Mouse (Mus musculus) T-helper 17 cell (primary cell): ENCODE measurements around the gene Hcls1.

Experiments used
- in situ Hi-C, 2 experiments: fragments of 300-600 bp; cut with MboI, MseI; formaldehyde crosslinking; loops; 1 replicate in 1 of 2; 2 replicates in 1 of 2; pipeline ENCODE4 v1.15.1; 2025; ENCODE audit warnings: high pct_unique_total_duplicates in 2 of 2

Hcls1 gene

GRCm38 (mm10) chr16:36988066-36988465 is 53.3 kb downstream of the Hcls1 start:
- in situ Hi-C loops: no loop called here

- in situ Hi-C loops: no loop called here
These were observed 54.7 kb downstream of the Hcls1 start for GRCm38 (mm10) chr16:36989493-36989892.

- in situ Hi-C loops: loop anchor here in 1 of 2 experiments (10.0 kb wide), 1 partner anchor 265 kb away; no protein-coding TSS in a partner anchor
These were observed 55.3 kb downstream of the Hcls1 start, which contains the start of gene Fbxo40 for GRCm38 (mm10) chr16:36989999-36990625. Gene Fbxo40 (minus strand): TSS chr16:36990467.

GRCm38 (mm10) chr16:36997650-36998049 is 62.9 kb downstream of the Hcls1 start:
- in situ Hi-C loops: loop anchor here (5.0 to 10.0 kb wide), 2 partner anchors 110 to 273 kb away; no protein-coding TSS in a partner anchor

GRCm38 (mm10) chr16:36999366-36999972 is 64.7 kb downstream of the Hcls1 start:
- in situ Hi-C loops: loop anchor here (5.0 to 10.0 kb wide), 2 partner anchors 112 to 275 kb away; no protein-coding TSS in a partner anchor

- in situ Hi-C loops: loop anchor here (5.0 to 10.0 kb wide), 2 partner anchors 542 to 544 kb away; no protein-coding TSS in a partner anchor
These were observed 74.5 kb downstream of the Hcls1 start for GRCm38 (mm10) chr16:37009262-37009661.

- in situ Hi-C loops: loop anchor here in 1 of 2 experiments (5.0 kb wide), 1 partner anchor 283 kb away; no protein-coding TSS in a partner anchor
These were observed 75.6 kb downstream of the Hcls1 start for GRCm38 (mm10) chr16:37010370-37010769.

GRCm38 (mm10) chr16:37011061-37011921 is 76.5 kb downstream of the Hcls1 start, which contains the start of gene Polq:
Gene Polq (plus strand): TSS chr16:37011786.
- in situ Hi-C loops: loop anchor here in 1 of 2 experiments (5.0 kb wide), 1 partner anchor 284 kb away; no protein-coding TSS in a partner anchor

GRCm38 (mm10) chr16:37011922-37012289 is 77.1 kb downstream of the Hcls1 start:
- in situ Hi-C loops: loop anchor here in 1 of 2 experiments (5.0 kb wide), 1 partner anchor 285 kb away; no protein-coding TSS in a partner anchor

GRCm38 (mm10) chr16:37012336-37012735 is 77.6 kb downstream of the Hcls1 start:
- in situ Hi-C loops: loop anchor here in 1 of 2 experiments (5.0 kb wide), 1 partner anchor 285 kb away; no protein-coding TSS in a partner anchor
